Mouse (Mus musculus) forebrain, embryonic 15.5 days (tissue): ENCODE results near the gene Gm17428. TPM values are rescaled to one million over a fixed set of nuclear protein-coding genes. Genes with fewer than 3 reads are reported as not detected.

Experiments used
- microRNA counts: library from miRNA; unstranded; fragments of <30 nt; microRNA quantifications from one replicate; lab custom pipeline; 2016
- microRNA-seq: library from miRNA; unstranded; fragments of <30 nt; microRNA quantifications from one replicate; pipeline ENCODE4, GENCODE M21; 2016
- polyA plus RNA-seq: library from polyadenylated mRNA; unstranded; fragments of >200 nt; fragmentation: Nextera tagmentation; extraction: Ambion mirVana; gene quantifications from 2 replicates; pipeline ENCODE4 v1.2.1, GENCODE M21; 2015

The Gm17428 gene
- polyA plus RNA-seq, 1 experiment from 2014 or later = not detected

MicroRNA genes within 50 kb of the gene (microRNA counts, 519-probe panel; counts per million panel counts)
- microRNA mmu-miR-208a (lab: Ali Mortazavi, UCI) (2,314 counts per million, percentile 44 among the panel's probes with 10 or more counts), microRNA mmu-miR-208b (lab: Ali Mortazavi, UCI) (not detected)

Small RNA genes lying within 50 kb of the gene (microRNA-seq; reads per million reads assigned to microRNA genes)
- 7.9 reads per million, percentile 24 among the genes with 10 or more reads in this experiment for gene Mir208a
- 43.1 reads per million, percentile 41 among the genes with 10 or more reads in this experiment for gene Mir208b

Other genes with a start within 250 kb of the Gm17428 start
- 6.4 and 8.2 TPM in 2 replicates for gene Slc7a8, start 195.0 kb upstream of the Gm17428 start, polyA plus RNA-seq
- not detected in 2 replicates for gene Rnf212b, start 162.8 kb upstream of the Gm17428 start, polyA plus RNA-seq
- gene Homez, start 106.0 kb upstream of the Gm17428 start, polyA plus RNA-seq = 11.1 and 13.5 TPM in 2 replicates
- gene Ppp1r3e, start 99.4 kb upstream of the Gm17428 start, polyA plus RNA-seq = 1.7 and 2.3 TPM in 2 replicates
- gene Bcl2l2, start 93.6 kb upstream of the Gm17428 start, polyA plus RNA-seq = 3.5 and 3.6 TPM in 2 replicates
- gene Gm20521, start 93.5 kb upstream of the Gm17428 start, polyA plus RNA-seq = 0.14 and 0.15 TPM in 2 replicates
- gene Pabpn1, start 84.4 kb upstream of the Gm17428 start, polyA plus RNA-seq = 163 and 164 TPM in 2 replicates
- 154 and 167 TPM in 2 replicates for gene Slc22a17, start 63.8 kb upstream of the Gm17428 start, polyA plus RNA-seq
- 27.6 and 30.4 TPM in 2 replicates for gene Efs, start 50.8 kb upstream of the Gm17428 start, polyA plus RNA-seq
- 0.27 and 0.29 TPM in 2 replicates for gene Il25, start 44.2 kb upstream of the Gm17428 start, polyA plus RNA-seq
- 3.8 and 5.5 TPM in 2 replicates for gene Cmtm5, start 40.7 kb upstream of the Gm17428 start, polyA plus RNA-seq
- gene Myh6, start 10.0 kb upstream of the Gm17428 start, polyA plus RNA-seq = 1.0 and 1.3 TPM in 2 replicates
- gene Myh7, start 17.7 kb downstream of the Gm17428 start, polyA plus RNA-seq = 6.5 and 6.7 TPM in 2 replicates
- gene Ngdn, start 38.5 kb downstream of the Gm17428 start, polyA plus RNA-seq = 67.1 and 70.8 TPM in 2 replicates
- 27.4 and 30.6 TPM in 2 replicates for gene Zfhx2, start 115.4 kb downstream of the Gm17428 start, polyA plus RNA-seq
- gene Thtpa, start 117.9 kb downstream of the Gm17428 start, polyA plus RNA-seq = 52.2 and 52.3 TPM in 2 replicates
- 11.4 and 13.0 TPM in 2 replicates for gene Ap1g2, start 129.7 kb downstream of the Gm17428 start, polyA plus RNA-seq
- 37.4 and 38.3 TPM in 2 replicates for gene Jph4, start 140.0 kb downstream of the Gm17428 start, polyA plus RNA-seq
- 0.53 TPM in 1 of 2 replicates, not detected in the other for gene Dhrs2, start 245.1 kb downstream of the Gm17428 start, polyA plus RNA-seq